Mouse (Mus musculus) cerebellum, postnatal 14 days (tissue): ENCODE results near the gene Zbtb8os.

Experiments used
- DNase-seq, 2 experiments: peaks; one replicate each; pipeline ENCODE4 v3.0.0; 2021; ENCODE audit warnings: mixed read lengths in 2 of 2

Zbtb8os gene

GRCm38 (mm10) chr4:129377601-129378390 is 42.3 kb downstream of the Zbtb8os start, which contains the start of gene Zbtb8a:
TSS of gene Zbtb8a (minus strand) at chr4:129378116.
- DNase-seq: peak; percentile 70 to 72

DNA sequence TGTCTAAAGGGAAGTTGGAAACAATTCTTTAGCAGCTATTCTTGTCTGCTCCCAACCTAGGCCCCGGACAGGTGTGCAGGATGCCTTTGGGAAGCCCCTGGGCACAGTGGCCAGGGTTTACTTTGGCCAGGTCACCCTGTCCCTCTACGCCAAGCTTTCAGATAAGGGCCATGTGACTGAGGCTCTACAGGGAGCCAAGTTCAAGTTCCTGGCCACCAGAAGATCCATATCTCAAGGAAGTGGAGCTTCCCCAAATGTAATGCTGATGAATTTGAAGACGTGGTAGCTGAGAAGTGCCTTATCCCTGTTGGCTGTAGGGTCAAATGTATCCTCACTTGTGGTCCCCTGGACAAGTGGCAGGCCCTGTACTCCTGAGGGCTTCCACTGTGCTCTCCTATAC is 44.3 kb downstream of the Zbtb8os start:
- no peak for DNase-seq

GRCm38 (mm10) chr4:129381148-129381547 is 45.7 kb downstream of the Zbtb8os start:
- DNase-seq: no peak

DNA sequence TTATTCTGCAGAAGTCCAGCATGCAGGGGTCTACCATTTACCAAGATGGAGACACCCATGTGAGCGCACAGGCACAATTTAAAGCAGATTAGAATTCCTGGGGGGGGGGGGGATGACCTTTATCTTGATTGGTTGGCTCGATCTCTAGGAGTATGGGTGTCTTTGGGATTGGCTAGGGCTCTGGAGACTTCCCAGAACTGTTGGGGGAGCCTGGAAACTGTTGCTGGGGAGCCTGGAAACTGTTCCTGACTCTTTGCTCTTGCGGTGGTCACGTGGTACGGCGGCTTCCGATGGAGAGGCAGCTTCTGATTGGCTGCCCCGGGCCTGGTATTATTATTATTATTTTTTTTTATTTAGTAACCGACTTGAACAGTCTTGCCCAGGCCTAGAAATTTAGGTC is 46.5 kb downstream of the Zbtb8os start:
- DNase-seq: no peak

GRCm38 (mm10) chr4:129382488-129382887 is 47.0 kb downstream of the Zbtb8os start:
- no peak for DNase-seq

DNA sequence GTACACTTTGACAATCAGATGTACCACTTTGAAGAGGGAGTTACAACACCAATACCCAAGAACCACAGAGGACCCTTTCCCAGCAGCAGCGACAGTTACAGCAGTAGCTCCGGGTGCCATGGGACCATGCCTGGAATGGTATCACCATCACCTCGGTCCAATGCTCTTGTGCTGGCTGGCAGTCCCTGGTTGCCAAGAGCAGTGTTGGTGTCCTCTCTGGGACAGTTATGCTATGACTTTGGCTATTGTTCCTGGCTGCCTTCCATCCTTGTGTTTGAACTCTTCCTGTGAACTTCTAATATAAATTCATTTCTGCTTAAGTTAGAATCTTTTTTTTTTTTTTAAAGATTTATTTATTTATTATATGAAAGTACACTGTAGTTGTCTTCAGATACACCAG is 48.1 kb downstream of the Zbtb8os start:
- no peak for DNase-seq

DNA sequence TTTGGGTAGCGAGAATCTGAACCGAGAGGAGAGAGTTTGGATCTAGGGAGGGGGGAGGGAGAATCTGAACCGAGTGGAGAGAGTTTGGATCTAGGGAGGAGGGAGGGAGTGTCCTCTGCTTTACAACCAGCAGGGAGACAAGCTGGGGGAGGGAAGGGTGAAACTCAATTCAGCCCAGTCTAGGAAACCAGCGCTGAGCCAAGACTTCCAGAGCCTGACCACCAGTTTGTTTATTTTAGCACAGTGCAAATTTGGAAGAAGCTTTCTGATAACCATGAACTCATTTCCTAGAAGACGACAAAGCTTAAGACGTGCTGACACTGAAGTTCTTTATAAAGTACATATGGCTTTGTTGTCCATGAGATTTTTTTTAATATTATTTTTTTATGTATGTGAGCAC is 48.9 kb downstream of the Zbtb8os start:
- DNase-seq: no peak

- DNase-seq: no peak
These were observed 50.2 kb downstream of the Zbtb8os start for GRCm38 (mm10) chr4:129385685-129386084.

DNA sequence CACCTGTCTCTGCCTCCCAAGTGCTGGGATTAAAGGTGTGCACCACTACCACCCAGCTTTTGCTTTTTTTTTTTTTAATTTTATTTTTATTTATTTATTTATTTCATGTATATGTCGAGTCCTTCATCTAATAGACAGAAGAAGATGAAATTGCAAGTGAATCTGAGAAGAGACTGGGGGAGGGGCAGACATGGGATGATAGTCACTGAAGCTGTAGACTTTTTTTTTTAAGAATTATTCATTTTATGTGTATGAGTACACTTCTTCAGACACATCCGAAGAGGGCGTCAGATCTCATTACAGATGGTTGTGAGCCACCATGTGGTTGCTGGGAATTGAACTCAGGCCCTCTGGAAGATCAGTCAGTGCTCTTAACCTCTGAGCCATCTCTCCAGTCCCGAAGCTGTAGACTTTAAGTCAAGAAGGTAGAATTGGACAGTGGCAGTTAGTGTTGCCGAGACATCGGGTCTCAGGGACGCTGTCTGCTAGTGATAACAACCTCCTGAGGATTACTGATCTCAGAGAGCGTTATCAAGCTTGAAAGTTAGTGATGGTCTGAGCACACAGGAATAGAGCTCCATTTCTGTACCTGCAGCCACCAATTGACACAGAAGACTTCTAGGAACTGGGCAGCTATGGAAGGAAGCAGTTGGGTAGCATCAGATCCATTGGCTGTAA is 50.9 kb downstream of the Zbtb8os start:
- no peak for DNase-seq

GRCm38 (mm10) chr4:129386989-129387388 is 51.5 kb downstream of the Zbtb8os start:
- DNase-seq: no peak

DNA sequence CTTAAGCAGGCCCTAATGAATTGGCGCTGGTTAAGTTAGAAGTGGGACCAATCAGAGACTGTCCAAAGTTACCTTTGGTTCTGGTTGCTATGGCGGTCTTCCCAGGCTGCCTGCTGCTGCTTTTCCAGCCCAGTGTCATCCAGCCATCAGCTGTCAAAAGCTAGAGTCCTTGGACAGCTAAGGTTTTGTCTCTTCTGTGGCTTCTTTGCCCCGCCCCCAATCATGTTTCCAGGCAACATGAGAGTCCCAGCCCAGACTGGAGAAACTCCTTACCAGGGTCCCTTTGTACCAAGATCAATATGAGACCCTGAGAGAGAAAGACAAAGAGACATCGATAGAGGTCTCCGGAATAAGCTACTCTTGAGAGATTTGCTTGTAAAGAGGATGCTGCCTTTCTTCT is 52.9 kb downstream of the Zbtb8os start:
- no peak for DNase-seq

GRCm38 (mm10) chr4:129390216-129390743 is 54.8 kb downstream of the Zbtb8os start:
- DNase-seq: no peak

GRCm38 (mm10) chr4:129390936-129391557 is 55.6 kb downstream of the Zbtb8os start:
- no peak for DNase-seq

- DNase-seq: no peak
These were observed 58.8 kb downstream of the Zbtb8os start for GRCm38 (mm10) chr4:129394089-129394870.

DNA sequence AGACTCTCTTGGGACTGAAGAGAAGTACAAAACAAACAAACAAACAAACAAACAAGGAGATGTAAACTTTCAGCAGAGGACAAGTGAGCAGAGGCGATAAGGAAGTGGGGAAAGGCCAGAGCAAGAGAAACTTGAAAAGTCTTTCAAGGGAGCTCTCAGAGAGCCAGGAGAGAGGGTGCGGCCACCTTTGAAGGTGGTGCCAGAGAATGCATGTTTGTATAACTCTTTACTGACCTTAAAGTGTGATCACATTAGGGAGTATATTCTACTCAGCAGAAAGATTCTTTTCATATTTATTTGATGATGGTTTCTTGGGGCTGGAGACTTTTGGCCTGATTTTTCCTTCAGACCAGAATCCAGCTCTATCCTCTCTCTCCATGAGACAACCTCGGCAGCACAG is 61.5 kb downstream of the Zbtb8os start:
- DNase-seq: no peak

GRCm38 (mm10) chr4:129399813-129400212 is 64.3 kb downstream of the Zbtb8os start:
- no peak for DNase-seq
